Mouse (Mus musculus) heart, postnatal 4 days (tissue): ENCODE results near the gene B3gnt7. TPM values are rescaled to one million over a fixed set of nuclear protein-coding genes. Genes with fewer than 3 reads are reported as not detected.

Experiments
- DNase-seq: peaks from one replicate; pipeline ENCODE4 v3.0.0; 2021
- microRNA-seq, 2 experiments: library from miRNA; unstranded; fragments of <30 nt; microRNA quantifications; one replicate each; pipeline ENCODE4 v1.2.0; 2021 to 2022
- total RNA-seq, 2 experiments: library from RNA; stranded (reverse); gene quantifications; 2 replicates each; pipeline ENCODE4 v1.2.3; 2021

The B3gnt7 gene
- total RNA-seq, 2 experiments from 2014 or later: 0.98 to 1.1 TPM

- DNase-seq: no peak
Measured at GRCm38 (mm10) chr1:86345956-86346355, 43.3 kb downstream of the B3gnt7 start.

DNA sequence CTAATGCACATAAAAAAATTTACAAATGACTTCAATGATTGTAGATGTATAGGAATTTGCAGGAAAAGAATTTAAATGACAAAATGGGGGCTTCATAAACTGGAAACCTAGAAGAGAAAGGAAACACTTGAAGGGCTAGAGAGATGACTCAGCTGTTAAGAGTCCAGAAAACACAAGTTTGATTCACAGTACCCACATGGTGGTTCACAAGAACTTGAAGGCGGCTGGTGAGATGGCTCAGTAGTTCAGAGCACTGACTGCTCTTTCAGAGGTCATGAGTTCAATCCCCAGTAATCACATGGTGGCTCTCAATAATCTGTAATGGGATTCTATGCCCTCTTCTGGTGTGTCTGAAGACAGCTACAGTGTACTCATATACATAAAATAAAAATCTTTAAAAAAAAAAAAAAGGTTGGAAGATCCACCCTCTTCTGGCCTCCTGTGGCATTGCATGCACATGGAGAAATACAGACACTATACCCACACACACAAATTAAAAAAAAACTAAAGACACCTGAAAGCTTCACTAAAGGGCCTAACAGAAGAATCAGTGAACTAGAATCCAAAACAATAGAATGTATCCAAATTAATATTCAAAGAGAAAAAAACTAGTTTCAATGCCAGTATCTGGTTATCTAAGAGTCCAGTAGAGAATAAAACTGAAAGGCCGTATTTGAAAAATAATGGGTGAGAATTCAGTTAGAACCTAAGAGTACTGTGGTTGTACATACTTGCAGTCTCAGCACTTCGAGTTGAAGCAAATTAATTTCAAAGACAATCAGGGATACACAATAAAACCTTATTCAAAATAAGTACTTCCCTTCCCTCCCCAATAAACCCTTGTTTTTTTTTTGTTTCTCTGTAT, 44.5 kb downstream of the B3gnt7 start:
- DNase-seq: no peak

DNA sequence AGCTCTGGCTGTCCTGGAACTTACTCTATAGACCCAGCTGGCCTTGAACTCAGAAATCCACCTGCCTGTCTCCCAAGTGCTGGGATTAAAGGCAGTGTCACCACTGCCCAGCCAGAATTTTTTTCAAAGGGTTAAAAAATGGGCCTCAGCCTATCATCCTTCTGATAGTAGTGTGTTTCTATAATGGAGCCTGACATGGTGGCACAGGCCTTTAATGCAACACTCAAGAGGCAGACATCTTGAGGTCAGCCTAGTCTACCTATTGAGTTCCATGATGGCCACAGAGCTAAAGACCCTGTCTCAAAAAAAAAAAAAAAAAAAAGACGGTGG, 45.0 kb downstream of the B3gnt7 start:
- DNase-seq: no peak

DNA sequence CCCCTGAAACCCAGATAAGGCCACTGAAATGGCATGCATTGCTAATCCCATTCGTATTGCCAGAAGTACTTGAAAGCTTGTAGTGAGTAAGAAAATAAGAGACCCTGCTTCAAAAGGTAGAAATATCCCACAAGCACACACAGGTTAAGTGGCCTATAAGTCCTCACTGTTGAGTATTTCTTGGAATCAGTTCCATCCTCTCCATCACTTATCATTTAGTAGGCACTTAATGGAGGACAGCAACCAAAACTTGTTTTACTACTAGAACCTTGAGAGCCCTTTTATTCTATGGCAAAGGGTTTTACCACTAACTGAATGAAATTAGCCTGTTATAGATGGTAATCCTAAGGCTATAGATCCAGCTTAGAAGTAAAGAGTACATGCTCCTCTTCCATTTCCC, 45.5 kb downstream of the B3gnt7 start:
- DNase-seq: no peak

DNA sequence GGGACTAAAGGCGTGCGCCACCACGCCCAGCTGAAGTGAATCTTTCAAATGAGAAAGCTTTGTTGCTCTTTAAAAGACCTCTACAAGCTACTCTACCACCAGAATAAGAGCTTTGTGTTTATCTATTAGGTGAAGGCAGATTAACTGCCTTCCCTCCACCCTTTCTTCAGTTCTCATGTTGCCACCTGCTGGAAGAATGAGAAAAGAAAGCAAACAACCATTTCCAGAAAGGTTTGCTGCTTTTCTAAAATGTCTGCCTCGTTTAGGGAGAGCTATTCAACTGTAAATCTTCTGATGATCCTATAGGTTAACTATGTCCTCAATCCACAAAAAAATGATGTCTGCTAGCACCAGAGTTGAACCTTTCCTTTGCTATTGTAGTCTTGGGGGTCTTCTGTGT, 46.2 kb downstream of the B3gnt7 start:
- DNase-seq: no peak

GRCm38 (mm10) chr1:86349201-86349600, 46.6 kb downstream of the B3gnt7 start:
- no peak for DNase-seq

DNA sequence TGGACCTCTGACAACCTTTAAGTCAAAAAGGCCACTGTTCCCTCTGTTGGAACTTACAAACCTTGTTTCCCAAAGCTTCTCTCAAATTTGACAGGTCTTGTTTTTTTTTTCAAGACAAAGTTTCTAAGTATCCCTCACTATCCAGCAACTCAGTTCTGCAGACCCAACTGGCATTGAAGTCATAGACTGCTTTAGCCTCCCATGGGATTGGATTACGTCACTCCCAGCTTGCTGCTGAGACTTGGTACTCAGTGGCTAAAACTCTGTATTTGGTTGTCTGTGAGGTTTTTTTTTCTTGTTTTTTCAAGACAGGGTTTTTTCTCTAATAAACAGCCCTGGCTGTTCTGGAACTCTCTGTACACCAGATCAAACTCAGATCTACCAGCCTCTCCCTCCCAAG, 47.1 kb downstream of the B3gnt7 start:
- no peak for DNase-seq

DNA sequence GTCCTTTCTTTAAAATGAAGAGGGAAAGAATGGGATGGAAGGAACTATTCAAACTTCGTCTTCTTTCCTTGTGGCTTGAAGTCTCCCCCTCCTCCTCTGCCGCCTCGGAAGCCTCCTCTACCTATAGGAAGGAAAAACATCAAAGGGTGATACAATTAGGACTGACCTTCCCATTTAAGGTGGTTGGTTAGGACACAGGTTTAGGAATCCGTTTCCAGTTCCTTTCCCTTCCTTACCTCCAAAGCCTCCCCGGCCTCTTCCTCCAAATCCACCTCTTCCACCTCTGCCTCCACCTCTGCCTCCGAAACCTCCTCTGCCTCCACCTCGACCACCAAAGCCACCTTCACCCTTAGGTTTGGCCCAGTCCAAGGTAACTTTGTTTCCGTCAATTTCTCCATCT, 47.9 kb downstream of the B3gnt7 start:
- no peak for DNase-seq

GRCm38 (mm10) chr1:86354186-86354585, 51.6 kb downstream of the B3gnt7 start:
- DNase-seq: no peak

Small RNAs within 50 kb of the gene (microRNA-seq; reads per million reads assigned to microRNA genes)
- 24.7 to 34.2 reads per million in 2 experiments for gene mmu-mir-3535

Other genes with a start within 250 kb of the B3gnt7 start
- gene Psmd1, start 238.4 kb upstream of the B3gnt7 start, total RNA-seq: 100 to 1,000 TPM; 113 to 118 TPM
- gene Htr2b, start 190.9 kb upstream of the B3gnt7 start, total RNA-seq: not detected
- gene Gm21972, start 169.2 kb upstream of the B3gnt7 start, total RNA-seq: 1 to 10 TPM; 1.2 to 1.4 TPM
- gene Armc9, start 148.1 kb upstream of the B3gnt7 start, total RNA-seq: 1 to 10 TPM; 5.6 to 6.0 TPM
- 100 to 1,000 TPM; 203 to 206 TPM for gene Ncl, start 56.6 kb downstream of the B3gnt7 start, total RNA-seq
- not detected for gene Nmur1, start 123.4 kb downstream of the B3gnt7 start, total RNA-seq
- gene Tex44, start 123.5 kb downstream of the B3gnt7 start, total RNA-seq: not detected
- gene Ptma, start 223.9 kb downstream of the B3gnt7 start, total RNA-seq: 100 to 1,000 TPM; 724 to 726 TPM